Mouse (Mus musculus): ENCODE data around the gene Dnajc25. TPM values are rescaled to one million over a fixed set of nuclear protein-coding genes. Genes with fewer than 3 reads are reported as not detected.

The Dnajc25 gene
- polyA plus RNA-seq, 1 experiment from 2014 or later = 6.8 TPM

DNA sequence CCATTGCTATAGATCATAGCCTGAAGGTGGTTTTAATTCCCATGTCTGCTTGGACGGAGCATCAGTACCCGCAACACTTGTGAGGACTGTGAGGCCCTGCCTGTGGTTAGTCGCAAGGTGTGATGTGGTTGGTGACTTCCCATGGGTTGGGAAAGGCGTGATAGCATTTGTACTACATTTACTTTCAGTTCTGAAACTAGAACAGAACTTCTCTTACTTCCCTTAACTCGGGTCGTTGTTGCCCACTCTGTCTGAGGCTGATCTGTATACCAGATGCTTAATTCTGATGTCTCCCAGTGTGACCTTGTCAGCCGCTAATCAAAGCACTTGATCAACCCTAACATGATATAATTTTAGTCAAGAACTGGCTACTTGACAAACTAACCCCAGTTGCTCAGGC, 14.3 kb downstream of the Dnajc25 start:
- Histone ChIP-seq H3K9ac (no peak overlapping the region), H3K27me3 (no peaks in the 10 kb centered on the region), H3K4me2 (no peak overlapping the region), H3K4me3 (no peak overlapping the region), H3K4me1 (replicated peaks) (peaks cover 22% of the 10 kb centered on the region), H3K9me3 (no peaks in the 10 kb centered on the region), H3K27ac (replicated peaks) (no peak overlapping the region), H3K36me3 (no peaks in the 10 kb centered on the region)
- ATAC-seq (ENCODE audit: low read depth) = no peak
- WGBS = 89% methylated on average over 7 of the region's 7 CpGs

- Histone ChIP-seq H3K9me3 (no peaks in the 10 kb centered on the region), H3K9ac (no peak overlapping the region), H3K36me3 (no peaks in the 10 kb centered on the region), H3K4me3 (no peak overlapping the region), H3K27ac (replicated peaks) (no peak overlapping the region), H3K27me3 (no peaks in the 10 kb centered on the region), H3K4me2 (no peak overlapping the region), H3K4me1 (replicated peaks) (peaks cover 17% of the 10 kb centered on the region)
- no peak for ATAC-seq (ENCODE audit: low read depth)
- 77% methylated on average over 4 of the region's 4 CpGs for WGBS
These were observed 14.8 kb downstream of the Dnajc25 start for GRCm38 (mm10) chr4:59009696-59010095.

DNA sequence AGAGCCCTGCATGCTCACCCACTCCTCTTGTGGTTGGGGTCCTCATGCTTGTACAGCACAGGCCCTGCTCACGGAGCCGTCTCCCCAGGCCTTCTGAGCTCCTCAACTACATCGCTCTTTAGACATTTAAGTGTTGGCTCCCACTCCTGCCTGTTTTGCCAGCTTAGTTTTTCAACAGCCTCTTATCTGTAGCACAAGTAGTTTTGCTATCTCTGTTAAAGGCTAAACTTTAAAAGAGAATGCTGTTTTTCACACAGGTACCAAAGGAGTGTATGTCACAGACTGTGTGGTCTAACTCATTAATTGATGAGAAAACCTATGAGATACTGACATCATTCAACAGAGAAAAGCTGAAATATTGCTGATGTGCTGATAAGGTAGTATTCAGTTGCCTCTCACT, 16.6 kb downstream of the Dnajc25 start:
- no peak overlapping the region for H3K4me2 ChIP-seq
- ATAC-seq (ENCODE audit: low read depth) = no peak
- no peaks in the 10 kb centered on the region for H3K27me3 ChIP-seq
- no peak overlapping the region for H3K4me3 ChIP-seq
- H3K36me3 ChIP-seq = no peaks in the 10 kb centered on the region
- 91% methylated on average over 3 of the region's 3 CpGs for WGBS
- no peak overlapping the region for H3K27ac ChIP-seq (replicated peaks)
- no peak overlapping the region for H3K9ac ChIP-seq
- H3K9me3 ChIP-seq = no peaks in the 10 kb centered on the region
- H3K4me1 ChIP-seq (replicated peaks) = no peaks in the 10 kb centered on the region

GRCm38 (mm10) chr4:59015181-59015580, 20.3 kb downstream of the Dnajc25 start:
- peaks cover 23% of the 10 kb centered on the region for H3K36me3 ChIP-seq
- no peak overlapping the region for H3K4me2 ChIP-seq
- no peak overlapping the region for H3K4me3 ChIP-seq
- 91% methylated on average over 3 of the region's 3 CpGs for WGBS
- H3K4me1 ChIP-seq (replicated peaks) = no peaks in the 10 kb centered on the region
- no peak for ATAC-seq (ENCODE audit: low read depth)
- no peaks in the 10 kb centered on the region for H3K9me3 ChIP-seq
- no peak overlapping the region for H3K9ac ChIP-seq
- no peak overlapping the region for H3K27ac ChIP-seq (replicated peaks)
- no peaks in the 10 kb centered on the region for H3K27me3 ChIP-seq

GRCm38 (mm10) chr4:59016922-59017321, 22.1 kb downstream of the Dnajc25 start:
- Histone ChIP-seq H3K4me1 (replicated peaks) (no peaks in the 10 kb centered on the region), H3K27ac (replicated peaks) (no peak overlapping the region), H3K9ac (no peak overlapping the region), H3K4me2 (no peak overlapping the region), H3K36me3 (peaks cover 30% of the 10 kb centered on the region), H3K4me3 (no peak overlapping the region), H3K9me3 (no peaks in the 10 kb centered on the region), H3K27me3 (no peaks in the 10 kb centered on the region)
- 98% methylated on average over 2 of the region's 2 CpGs for WGBS
- ATAC-seq (ENCODE audit: low read depth) = no peak

DNA sequence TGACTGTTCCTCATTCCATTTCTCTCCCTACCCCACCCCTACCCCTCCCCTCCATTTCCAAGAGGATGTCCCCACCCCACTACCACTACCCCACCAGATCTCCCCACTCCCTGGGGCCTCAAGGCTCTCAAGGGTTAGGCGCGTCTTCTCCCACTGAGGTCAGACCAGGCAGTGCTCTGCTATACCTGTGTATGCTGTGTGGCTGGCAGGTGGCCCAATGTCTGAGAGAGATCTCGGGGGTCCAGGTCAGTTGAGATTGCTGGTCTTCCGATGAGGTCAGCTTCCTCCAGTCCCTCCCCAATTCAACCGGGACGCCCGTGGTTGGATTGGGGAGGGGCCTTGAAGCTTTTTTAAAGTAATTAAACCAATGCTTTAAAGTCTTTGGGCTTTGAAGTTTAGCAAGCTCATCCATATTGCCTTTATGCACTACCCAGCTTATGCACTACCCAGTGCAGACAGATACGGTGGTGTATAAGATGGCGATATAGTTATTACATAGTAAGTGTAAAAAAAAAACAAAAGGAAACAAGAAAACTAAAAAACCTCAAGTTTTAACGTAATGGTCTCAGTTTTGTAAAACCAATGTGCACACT, 39.6 kb downstream of the Dnajc25 start:
- Histone ChIP-seq H3K4me2 (peak overlapping the region; percentile 65), H3K27me3 (no peaks in the 10 kb centered on the region), H3K9ac (peak overlapping the region; percentile 87), H3K36me3 (peaks cover 5% of the 10 kb centered on the region; the same call in 1 of the 2 replicates), H3K9me3 (peaks cover 3% of the 10 kb centered on the region; the same call in 1 of the 2 replicates), H3K4me3 (peak overlapping the region; percentile 68), H3K4me1 (replicated peaks) (peaks cover 18% of the 10 kb centered on the region), H3K27ac (replicated peaks) (peak overlapping the region; percentile 94)
- WGBS = 80% methylated on average over 10 of the region's 10 CpGs
- no peak for ATAC-seq (ENCODE audit: low read depth)

DNA sequence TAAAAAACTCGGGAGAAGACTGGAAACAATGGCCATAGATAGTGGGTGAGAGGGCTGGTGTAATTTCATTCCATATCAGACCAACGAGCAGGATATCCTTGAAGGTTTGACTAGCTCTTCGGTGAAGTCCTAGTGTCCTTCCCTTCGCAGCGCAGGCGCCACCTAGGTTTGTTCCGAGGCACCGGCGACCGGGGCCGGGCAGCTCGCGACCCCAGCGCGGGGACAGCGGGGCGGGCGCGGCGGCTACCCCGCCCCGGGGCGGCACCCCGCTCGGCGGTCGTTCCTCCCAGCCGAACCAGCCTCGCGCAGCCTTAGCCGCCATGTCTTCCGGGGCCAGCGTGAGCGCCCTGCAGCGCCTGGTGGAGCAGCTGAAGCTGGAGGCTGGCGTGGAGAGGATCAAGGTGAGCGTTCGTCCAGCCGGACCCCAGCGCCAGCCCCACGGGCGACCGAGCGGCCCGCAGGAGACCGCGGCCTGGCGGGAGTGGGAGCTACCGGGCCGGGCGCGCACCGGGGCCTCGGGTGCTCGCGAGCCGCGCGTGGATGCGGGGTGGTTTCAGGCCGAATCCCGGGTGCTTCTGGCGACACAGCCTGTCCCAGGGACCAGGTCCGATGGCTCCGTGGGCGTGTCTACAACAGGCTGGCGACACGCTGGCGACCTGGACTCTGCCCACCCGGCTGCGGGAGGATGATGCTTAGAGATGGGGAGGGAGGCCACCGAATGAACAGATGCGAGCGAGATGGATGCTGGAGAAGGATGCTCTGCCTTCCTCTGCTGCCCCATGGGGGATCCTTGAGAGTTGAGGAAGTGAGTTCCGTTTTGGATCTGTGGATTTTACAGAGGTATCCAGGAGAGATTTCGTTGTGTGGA, 40.3 kb downstream of the Dnajc25 start, which contains the start of gene Gng10:
Gene Gng10, plus strand, starts transcription at position 171 of the 868 bp plus-strand sequence.
- Histone ChIP-seq H3K4me2 (peak within 1 kb of the TSS; percentile 65), H3K27ac (replicated peaks) (peak within 1 kb of the TSS; percentile 94), H3K4me3 (peak within 1 kb of the TSS; percentile 68), H3K27me3 (no peaks in the 10 kb centered on the region), H3K9ac (peak within 1 kb of the TSS; percentile 87), H3K9me3 (peaks cover 3% of the 10 kb centered on the region; the same call in 1 of the 2 replicates), H3K36me3 (peaks cover 12% of the 10 kb centered on the region), H3K4me1 (replicated peaks) (peaks cover 18% of the 10 kb centered on the region)
- peak; percentile 89 for ATAC-seq (ENCODE audit: low read depth)
- 10% methylated on average over 76 of the region's 76 CpGs for WGBS

DNA sequence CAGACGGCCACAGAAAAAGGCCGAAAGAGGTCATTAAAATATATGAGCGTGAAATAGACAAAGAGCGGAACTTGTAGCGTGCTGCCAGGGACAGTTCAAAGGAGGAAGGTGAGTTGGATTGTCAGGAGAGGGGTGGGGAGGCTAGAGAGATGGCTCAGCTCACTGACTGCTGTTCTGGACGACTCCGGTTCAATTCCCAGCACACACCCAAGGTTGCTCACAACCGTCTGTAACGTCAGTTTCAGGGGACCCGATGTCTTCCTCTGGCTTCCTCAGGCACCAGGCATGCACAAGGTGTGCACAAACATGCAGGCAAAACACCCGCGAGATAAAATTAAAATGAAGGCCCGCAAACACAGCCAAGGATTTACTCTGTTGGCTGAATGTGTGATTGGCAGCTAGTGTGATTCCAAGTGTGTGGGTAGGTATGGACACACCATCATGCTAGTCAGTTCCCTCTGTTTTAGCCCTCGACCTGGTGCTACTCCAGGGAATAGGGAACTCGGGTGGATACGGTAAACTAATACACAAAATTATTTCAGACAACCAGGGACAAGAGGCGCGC, 41.0 kb downstream of the Dnajc25 start:
- Histone ChIP-seq H3K4me1 (replicated peaks) (peaks cover 18% of the 10 kb centered on the region), H3K9ac (peak overlapping the region; percentile 87), H3K4me2 (peak overlapping the region; percentile 65), H3K36me3 (peaks cover 20% of the 10 kb centered on the region), H3K9me3 (peaks cover 3% of the 10 kb centered on the region; the same call in 1 of the 2 replicates), H3K4me3 (peak overlapping the region; percentile 68), H3K27me3 (no peaks in the 10 kb centered on the region), H3K27ac (replicated peaks) (peak overlapping the region; percentile 94)
- ATAC-seq (ENCODE audit: low read depth) = peak; percentile 70
- 58% methylated on average over 18 of the region's 18 CpGs for WGBS

- Histone ChIP-seq H3K4me3 (no peak overlapping the region; the same call in 1 of the 2 replicates), H3K27ac (replicated peaks) (no peak overlapping the region), H3K4me1 (replicated peaks) (peaks cover 18% of the 10 kb centered on the region), H3K27me3 (no peaks in the 10 kb centered on the region), H3K9ac (no peak overlapping the region), H3K9me3 (peaks cover 3% of the 10 kb centered on the region; the same call in 1 of the 2 replicates), H3K4me2 (peak overlapping the region; percentile 65), H3K36me3 (peaks cover 23% of the 10 kb centered on the region)
- ATAC-seq (ENCODE audit: low read depth) = no peak
- 56% methylated on average over 13 of the region's 13 CpGs for WGBS
These were observed 41.7 kb downstream of the Dnajc25 start for GRCm38 (mm10) chr4:59036490-59037127.

- Histone ChIP-seq H3K9ac (no peak overlapping the region), H3K4me2 (no peak overlapping the region), H3K9me3 (peaks cover 3% of the 10 kb centered on the region; the same call in 1 of the 2 replicates), H3K36me3 (peaks cover 28% of the 10 kb centered on the region), H3K4me3 (no peak overlapping the region), H3K4me1 (replicated peaks) (peaks cover 18% of the 10 kb centered on the region), H3K27me3 (no peaks in the 10 kb centered on the region), H3K27ac (replicated peaks) (no peak overlapping the region)
- WGBS = 83% methylated on average over 3 of the region's 3 CpGs
- ATAC-seq (ENCODE audit: low read depth) = no peak
These were observed 42.7 kb downstream of the Dnajc25 start for GRCm38 (mm10) chr4:59037525-59037924.

GRCm38 (mm10) chr4:59040397-59041287, 45.8 kb downstream of the Dnajc25 start:
- H3K27ac ChIP-seq (replicated peaks) = no peak overlapping the region
- H3K4me2 ChIP-seq = no peak overlapping the region
- H3K9me3 ChIP-seq = peaks cover 2% of the 10 kb centered on the region; the same call in 1 of the 2 replicates
- WGBS = 90% methylated on average over 11 of the region's 11 CpGs
- H3K9ac ChIP-seq = no peak overlapping the region
- no peak overlapping the region for H3K4me3 ChIP-seq
- no peak for ATAC-seq (ENCODE audit: low read depth)
- peaks cover 31% of the 10 kb centered on the region for H3K36me3 ChIP-seq
- H3K4me1 ChIP-seq (replicated peaks) = peaks cover 12% of the 10 kb centered on the region
- H3K27me3 ChIP-seq = no peaks in the 10 kb centered on the region

Data from neural tube, embryonic 13.5 days (tissue).